Mouse (Mus musculus) brain, adult 2 months (tissue): ENCODE data around the gene Rgs7bp.

Source experiments
- DNase-seq: peaks from one replicate; pipeline ENCODE4 v3.0.0; 2011; ENCODE audit warnings: low read depth, low spot score

Gene Rgs7bp

DNA sequence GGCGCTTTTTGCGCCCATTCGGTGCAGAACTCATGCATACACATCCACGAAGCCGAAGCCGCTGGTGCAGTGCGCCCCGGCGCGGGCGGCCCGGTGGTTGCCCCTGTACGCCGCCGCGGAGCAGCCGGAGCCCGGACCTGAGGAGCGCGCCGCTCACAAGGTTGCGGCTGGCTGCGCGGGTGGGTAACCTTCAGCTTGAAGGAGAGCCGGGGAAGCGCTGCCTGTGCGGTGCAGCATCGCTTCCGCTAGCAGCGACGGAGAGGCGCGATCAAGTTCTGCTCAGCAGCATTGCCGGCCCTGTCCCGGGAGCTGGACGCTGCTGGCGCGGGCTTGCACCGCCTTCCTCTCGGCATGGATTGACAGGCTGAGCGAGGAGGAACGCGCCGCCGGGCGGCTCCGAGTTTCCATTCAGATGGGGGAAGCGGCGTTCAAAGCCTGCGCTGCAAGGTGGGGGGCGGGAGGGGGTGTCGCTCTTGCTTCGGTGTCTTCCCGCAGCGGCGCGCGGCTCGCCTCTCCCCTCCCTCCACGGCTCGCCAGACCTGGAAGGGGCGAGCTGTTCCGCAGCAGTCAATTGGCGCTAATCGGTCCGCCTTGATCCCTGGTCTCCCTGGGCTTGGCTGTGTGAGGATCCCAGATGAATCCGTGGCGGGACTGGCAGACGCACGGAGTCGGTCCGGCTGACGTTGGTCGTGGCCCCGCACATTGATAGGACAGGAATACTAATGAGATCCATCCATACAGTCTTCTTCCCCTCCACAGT, at the start of gene Rgs7bp:
Gene Rgs7bp, minus strand, starts transcription at position 750 of the 760 bp plus-strand sequence.
- peak; percentile 94 for DNase-seq

DNA sequence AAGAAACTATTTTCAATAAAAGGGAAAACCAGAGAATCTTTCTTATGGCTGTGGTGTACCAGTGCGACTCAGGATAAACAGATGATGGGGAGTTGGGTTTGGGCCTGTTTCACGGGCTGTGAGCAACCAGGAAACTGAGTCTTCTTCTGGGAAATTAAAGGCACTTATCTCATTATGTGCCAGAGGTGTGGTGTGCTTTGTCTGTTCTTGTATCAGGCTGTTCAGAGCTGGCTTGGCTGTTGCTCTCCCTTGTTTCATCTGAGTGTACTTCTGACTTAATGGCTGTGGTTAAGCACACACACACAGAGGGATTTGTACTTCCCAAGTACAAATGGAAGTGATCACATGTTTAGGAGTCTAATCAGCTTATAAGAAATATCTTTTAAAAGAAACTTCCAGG, 49.7 kb upstream of the Rgs7bp start:
- DNase-seq: no peak

DNA sequence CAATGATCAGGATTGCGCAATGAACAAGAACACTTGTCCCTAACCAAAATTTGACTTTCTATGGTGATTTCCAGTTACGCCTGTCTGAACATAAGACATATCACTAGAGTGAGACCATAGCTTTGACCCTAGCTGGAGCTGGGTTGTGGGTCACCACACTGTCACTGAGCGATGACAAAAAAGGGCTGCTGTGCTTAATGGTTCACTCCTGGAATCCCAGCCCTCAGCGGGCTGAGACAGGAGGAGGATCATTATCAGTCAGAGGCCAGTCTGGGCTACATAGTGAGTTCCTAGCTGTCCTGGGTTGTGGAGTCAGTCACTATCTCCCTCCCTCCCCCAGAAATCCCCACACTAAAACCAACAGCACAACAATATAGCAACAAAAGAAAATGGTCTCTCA, 46.0 kb upstream of the Rgs7bp start:
- DNase-seq: no peak

DNA sequence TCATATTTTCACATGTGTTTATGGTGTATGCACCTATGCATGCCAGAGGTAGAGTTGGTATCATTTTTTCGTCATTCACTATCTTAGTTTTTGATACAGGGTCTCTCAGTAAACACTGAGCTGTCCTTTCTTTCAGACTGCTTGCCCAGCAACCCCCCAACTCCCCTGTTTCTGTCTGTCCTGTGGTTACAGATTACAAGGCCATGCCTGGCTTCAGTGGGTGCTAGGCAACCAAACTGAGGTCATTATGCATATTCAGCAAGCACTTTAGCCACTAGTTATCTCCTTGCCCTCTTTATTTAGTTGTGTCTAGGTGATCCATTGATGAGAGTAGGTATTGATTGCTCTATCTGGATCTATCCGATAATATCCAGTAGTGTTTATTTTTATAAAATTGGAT, 41.6 kb upstream of the Rgs7bp start:
- no peak for DNase-seq

DNA sequence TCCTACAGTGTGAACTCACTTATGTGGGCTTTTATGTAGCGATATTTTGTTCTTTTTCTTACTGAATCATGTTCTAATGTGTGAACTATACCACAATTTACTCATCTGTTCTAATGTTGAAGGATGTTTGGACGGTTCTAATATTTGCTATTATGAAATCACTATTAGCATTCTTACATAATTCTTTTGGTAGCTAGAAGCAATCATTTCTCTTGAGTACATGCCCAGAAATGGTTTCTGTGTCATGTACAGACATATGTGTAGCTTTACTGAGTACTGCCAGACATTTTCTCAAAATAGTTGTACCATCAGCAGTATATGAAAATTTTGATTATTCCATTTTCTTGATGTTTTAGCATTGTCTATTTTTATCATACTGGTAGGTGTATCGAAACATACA, 34.5 kb upstream of the Rgs7bp start:
- DNase-seq: peak; percentile 26

DNA sequence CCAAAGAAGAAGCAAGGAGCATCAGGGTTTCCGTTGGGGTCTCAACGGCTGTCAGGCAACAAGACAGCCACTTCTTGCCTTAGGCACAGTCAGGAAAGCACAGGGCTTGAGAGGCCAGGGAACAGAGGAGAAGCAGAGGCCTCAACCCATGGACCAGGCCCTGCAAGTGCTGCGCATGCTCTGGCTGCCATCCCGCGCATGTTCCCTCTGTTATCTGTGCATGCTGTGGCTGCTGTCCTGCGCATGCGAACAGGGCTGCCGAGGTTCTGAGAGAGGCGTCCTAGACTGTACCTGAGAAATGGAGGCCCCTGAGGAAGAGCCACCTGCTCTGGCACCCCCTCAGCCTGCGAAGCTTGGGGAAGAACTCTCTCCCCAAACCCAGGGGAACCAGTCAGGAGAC, 27.1 kb upstream of the Rgs7bp start, which contains the start of gene 4933425L06Rik:
Gene 4933425L06Rik, plus strand, starts transcription at position 261 of the 400 bp plus-strand sequence.
- DNase-seq: no peak

DNA sequence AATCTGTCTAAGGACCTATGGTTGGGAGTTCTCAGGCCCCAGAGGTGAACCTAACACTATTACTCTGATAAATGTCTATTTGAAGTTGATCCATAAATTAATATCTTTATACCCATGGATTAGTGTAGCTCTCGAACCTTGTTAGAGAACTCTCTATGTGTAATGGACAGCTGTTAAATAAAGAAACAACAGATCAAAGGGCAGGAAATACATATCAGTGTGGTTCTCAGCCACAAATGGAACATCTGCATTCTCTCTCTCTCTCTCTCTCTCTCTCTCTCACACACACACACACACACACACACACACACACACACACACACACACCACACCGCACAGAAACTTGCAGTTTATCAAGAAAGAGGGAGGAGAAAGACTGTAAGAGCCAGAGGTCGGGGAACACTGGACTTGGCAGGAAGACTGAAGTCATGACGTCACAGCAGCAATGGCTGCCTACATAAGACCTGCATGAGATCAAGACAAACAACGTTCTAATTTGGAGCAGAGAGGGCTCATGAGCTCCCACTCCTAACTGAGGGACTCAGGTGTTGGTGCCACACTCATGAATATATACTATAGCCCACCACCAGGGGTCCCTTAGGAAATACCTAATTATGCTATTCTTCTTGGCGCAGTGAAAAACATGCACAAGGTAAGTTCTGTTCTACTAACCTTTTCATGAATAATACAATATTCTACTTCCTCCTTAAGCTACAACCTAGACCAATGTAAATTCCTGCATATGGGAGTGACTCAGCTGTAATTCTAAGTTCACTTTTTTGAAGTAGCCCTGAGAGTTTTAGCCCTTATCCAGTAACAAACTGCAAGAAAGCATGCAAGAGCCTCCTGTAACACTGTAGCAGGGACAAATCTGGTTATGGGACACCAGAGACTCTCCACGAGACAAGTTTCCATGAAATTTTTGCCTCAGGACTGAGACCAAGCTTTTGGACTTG, 12.4 kb upstream of the Rgs7bp start:
- DNase-seq: no peak

DNA sequence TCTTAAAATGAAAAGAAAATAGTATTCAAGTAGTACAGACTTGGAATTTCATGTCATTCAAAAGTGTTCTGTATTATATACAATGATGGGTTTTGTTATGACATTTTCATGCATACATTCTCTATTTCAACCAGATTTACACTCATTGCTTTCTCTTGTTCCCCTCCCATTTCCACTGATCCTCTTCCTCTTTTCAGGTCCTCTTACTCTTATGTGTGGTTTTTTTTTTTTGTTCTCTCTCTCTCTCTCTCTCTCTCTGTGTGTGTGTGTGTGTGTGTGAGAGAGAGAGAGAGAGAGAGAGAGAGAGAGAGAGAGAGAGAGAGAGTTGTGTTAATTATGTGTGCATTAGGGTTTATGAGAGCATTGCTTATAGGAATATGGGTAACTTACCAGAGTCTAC, 11.4 kb upstream of the Rgs7bp start:
- DNase-seq: no peak

DNA sequence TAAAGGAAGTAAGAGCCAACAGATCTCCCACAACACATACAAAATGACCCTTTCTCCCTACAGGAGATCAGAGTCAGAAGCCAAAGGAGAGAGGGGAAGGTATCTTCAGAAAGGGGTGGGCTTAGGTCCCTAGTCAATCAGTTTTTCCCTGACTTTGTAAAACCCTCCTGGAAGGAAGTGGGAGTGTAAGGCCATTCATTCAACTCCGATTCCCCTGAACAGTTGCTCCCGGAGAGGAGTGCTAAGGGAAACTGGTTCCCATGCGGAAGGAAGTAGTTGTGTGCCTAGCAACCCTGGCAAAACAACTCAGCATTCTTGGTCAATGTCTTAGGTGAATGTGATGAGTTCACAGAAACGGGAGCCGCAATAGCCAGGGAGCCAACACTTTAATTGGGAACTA, 644 bp upstream of the Rgs7bp start:
- no peak for DNase-seq

DNA sequence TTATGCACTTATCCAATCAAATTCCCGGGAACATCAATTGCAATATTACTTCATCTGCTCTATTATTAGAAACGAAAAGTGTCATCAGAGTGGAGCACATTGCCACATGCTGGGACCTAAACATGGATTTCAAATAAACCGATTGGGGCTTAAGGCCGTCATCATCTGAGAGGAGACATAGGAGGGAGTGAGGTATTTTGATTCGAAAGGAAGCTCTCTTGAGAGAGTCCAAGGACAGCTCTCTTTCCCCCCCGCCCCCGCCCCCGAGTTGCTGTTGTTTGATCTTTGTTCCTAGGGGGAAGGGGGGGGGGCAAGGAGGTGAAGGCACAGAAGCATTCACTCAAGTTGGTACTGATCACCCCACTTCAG, 195 bp upstream of the Rgs7bp start:
- no peak for DNase-seq

DNA sequence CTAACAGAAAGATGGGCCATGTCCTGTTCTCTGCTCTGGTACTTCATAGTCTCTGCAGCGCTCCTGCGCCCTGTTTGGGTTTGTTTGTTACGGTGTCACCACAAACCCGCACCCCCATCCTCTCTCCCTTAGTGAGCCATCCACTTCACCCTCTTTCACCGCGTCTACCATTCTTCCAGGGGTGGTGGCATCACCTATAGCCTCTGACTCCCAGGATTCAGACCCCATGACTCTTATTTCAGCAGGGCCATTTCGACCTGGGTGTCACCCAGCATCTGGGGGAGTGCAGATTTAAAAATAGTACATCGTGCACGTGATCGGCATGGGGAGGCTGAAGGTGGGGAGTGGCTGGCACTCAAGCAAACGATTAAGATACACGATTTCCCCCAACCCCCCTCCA, 1.1 kb downstream of the Rgs7bp start:
- peak; percentile 81 for DNase-seq

DNA sequence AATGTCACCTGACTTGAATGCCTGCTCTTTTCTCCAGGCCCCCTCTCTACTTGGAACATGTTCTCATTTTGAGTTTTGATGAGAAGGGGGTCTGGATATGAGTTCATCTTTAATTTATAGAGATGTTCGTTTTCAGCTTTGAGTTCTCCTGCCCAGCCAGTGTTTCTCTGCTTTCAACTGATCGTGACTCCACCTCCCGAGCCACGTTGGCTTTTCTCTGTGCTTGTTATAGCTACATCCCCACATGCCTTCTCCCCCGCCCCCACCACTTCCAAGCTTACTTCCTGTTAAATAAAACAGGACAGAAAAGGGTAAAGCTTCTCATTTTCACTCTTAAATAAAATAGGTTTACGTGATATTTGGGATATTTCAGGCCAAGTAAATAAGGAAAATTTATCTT, 3.3 kb downstream of the Rgs7bp start:
- DNase-seq: peak; percentile 82

DNA sequence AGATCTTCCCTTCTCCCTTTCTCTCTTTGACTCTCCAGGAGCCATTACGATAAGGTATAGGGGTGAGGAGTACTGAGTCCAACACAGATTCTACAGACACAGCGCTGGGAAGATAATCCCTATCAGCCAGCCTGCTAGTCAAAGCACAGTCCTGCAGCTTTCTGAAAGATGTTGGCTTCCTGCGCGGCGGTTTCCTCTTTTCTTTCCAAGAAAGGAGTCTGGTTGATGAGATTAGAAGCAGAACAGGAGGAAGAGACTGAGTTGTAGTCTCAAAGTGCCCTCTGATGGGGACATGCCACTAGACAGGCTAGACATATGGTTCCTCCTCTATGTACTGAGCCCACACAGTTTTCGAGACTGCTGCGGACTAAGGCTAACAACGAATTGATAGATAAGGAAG, 6.1 kb downstream of the Rgs7bp start:
- peak; percentile 73 for DNase-seq

DNA sequence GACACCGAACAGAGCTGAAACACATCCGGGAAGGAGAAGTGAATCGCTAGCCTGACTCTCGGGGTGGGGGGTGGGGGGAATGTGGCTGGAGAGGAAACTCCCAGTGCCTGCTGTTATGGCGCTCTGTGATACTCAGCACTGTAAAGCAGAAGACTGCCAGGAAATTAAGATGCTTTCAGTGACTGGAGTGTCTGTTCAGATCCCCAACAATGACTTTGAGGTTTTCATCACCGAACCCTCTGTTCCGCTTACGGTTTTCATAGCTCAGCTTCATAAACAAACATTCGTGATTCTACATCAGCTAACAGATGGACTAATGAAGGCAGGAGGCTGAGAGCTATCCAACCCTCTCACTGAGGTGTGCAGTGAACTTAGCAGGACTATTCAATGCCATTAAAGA, 7.4 kb downstream of the Rgs7bp start:
- DNase-seq: peak; percentile 66

DNA sequence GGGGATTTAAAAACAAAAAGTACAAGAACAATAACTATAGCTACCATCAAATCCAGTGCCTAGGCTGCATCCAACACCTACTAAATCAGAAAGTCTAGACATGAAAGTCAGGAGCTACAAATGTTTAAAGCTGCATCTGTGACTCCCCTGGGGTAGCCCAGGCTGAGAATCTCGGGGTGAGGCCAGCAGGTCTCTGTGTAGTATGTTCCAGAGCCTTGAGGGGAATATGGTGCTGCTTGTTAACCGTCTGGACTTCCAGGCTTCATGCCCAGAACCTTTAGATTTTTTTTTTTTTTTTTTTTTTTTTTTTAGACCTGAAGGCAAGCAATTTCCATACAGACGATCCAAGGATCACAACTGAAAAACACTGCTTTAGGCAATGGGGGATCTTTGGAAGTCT, 10.8 kb downstream of the Rgs7bp start:
- peak; percentile 73 for DNase-seq

DNA sequence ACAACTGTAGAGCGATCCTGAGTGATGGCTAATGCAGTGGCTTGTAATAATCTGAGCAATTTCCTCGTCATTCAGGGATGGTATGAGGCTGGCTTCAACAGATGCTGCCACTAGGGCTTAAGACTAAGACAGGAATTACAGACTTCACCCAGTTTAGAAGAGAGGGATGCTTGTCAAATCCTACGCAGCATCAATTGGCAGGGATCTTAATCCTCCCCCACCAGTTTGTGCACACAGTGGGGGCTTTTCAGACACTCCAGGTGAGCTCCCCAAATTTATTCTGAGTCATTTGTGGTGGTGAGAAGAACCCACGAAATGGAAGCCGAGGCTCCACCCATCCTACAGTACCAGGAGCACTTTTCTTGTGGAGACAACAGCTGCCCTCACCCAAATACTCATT, 16.4 kb downstream of the Rgs7bp start:
- peak; percentile 67 for DNase-seq

DNA sequence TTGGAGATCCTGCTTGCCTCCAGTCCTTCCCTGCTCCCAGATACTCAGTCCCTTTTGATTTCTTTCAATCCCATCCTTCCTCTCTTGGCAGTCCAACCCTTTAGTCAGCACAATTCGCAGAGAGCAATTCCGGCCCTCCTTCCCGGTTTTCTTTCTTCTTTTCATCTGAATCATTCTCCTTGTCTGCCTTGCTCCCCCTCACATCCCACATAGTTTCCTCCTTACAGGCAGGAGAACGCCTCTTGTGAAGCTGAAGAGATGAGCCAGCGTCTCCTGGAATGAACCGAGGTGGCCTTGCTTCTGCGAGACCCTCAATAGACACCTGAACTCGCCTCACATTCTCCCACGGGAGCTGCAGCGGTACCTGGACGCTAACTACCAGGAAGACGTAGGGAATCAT, 16.9 kb downstream of the Rgs7bp start:
- DNase-seq: peak; percentile 86

DNA sequence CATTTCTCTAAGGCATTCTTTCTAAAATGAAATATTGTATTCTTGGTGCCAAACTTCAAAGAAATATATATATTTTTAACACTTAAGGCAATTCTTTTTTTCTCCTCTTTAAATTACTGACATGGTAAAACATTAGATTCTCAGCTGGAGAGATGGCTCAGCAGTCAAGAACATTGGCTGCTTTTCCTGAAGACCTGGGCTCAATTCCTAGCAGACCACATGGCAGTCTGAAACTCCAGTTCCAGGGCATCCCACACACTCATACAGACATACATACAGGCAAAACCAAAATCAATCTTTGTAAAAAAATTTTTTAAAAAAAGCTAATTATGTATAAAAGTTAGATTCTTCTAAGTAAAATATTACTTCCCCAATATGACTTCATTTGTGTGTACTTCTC, 22.8 kb downstream of the Rgs7bp start:
- peak; percentile 77 for DNase-seq

DNA sequence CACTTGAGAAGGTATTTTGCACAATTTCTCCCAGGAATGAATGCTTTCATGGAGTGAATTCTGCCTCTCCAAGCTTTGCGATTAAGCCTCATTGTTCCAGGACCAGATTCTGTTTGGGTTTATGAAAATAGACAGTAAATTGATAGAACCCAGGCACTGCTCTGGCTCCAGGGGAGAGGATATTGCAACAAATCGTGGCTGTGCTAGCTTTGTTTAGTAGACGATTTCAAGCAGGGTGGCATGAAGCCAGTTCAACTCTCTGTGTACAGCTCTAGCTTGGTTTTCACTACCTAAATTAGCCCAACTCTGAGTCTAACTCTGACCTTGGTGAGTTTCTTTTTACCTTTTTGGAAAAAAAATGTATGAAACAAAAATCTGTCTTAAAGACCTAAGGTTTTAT, 26.5 kb downstream of the Rgs7bp start:
- peak; percentile 54 for DNase-seq

DNA sequence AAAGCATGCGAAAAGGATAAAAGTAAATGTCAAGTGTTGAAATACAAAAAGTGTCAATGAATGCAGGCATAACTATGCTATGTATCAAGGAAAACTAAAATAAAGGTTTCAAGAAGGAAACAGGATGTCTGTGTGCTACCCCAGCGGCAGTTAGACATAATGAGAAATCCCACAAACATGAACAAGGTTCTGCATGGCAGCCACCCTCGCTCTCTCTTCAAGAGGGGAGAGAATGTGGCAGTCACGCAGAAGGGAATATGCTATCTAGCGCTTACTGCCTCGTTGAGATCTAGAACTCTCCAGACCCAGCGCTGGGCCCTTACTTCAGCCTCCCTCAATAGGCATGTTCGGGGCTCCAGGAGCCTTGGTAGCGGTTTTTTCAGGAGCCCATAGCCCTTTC, 38.2 kb downstream of the Rgs7bp start:
- peak; percentile 35 for DNase-seq

DNA sequence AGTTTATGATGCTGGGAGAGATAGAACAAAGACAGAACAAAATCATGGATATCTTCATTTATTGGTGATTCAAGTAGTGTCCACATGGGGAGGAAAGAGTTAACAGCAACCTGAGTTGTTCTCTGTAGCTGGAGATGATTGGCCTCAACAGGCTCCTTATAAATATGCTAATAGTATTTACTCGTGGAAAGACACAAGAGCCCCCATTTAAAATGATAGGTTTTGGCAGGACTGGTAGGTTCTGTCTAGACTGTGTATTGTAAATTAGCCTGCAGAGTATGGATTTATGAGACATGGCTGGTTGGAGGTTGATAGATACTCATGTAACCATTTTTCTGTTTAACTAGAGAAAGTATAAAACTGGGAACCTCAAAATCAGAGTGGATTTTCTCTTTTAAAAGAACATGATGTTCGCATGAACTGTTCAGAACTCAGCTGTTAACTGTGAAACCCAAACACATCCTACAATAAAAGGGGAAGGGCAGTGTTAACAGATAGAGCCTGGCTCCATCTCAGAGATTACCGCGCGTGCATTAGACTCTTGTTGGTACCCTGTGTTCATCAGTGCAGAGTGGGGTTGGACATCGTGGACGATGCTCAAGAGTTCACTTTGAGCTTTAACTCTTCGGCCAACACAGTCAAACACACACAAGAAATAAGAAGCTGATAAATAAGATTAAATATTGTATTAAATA, 38.9 kb downstream of the Rgs7bp start:
- no peak for DNase-seq

DNA sequence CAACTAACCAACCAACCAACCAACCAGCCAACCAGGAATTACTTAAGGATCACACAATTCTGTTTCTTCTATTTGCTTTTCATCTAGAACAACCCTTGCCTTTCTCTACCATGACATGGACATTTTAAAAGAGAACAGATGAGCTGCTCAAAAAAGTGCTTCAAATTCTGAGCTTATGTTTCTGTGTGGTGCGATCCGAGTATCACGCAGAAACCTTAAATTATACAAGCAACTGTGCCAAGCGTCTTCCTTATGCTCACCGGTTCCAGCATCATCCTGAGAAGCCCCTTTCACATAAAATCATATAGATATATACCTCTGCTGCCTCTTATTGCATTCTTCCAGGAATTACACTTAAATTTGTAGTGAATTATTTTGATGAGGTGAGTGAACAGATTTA, 43.4 kb downstream of the Rgs7bp start:
- peak; percentile 62 for DNase-seq
